Mouse (Mus musculus) lung, postnatal 4 days (tissue): ENCODE data around the gene Tmem59l.

Experiments
- DNase-seq, 2 experiments: peaks; one replicate each; pipeline ENCODE4 v3.0.0; 2021

The Tmem59l gene

DNA sequence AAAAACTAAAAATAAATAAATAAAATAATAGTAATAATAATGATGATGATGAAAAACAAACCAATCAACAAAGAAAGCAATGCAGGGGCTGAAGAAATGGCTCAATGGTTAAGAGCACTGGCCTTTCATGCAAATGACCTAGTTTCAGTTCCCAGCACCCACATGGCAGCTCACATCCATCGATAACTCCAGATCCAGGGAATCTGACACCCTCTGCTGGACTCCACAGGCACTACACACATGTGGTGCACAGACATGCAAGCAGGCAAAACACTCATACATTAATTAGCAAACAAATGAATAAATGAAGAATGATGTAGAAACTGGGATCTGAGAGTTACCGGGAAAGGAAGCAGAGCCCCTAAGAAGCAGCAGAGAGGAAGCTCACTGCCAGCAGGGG, 27.5 kb downstream of the Tmem59l start:
- no peak for DNase-seq

DNA sequence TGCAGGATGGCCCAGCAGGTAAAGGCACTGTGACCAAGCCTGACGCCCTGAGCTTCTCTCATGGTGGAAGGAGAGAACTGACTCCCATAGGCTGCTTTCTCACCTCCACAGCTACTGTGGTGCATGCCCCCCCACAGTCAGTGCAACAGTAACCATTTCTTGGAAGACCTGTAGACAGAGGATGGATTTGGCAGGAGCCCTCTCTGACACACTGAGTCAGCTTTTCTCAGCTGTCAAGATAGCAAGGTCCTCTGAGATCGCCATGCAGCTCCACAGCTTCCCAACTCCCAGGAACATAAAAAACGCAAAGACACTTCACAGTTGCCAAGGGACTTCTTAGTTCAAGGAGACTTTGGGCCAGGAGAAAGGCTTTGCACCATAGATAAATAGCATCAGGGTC, 28.7 kb downstream of the Tmem59l start:
- DNase-seq, result no peak

DNA sequence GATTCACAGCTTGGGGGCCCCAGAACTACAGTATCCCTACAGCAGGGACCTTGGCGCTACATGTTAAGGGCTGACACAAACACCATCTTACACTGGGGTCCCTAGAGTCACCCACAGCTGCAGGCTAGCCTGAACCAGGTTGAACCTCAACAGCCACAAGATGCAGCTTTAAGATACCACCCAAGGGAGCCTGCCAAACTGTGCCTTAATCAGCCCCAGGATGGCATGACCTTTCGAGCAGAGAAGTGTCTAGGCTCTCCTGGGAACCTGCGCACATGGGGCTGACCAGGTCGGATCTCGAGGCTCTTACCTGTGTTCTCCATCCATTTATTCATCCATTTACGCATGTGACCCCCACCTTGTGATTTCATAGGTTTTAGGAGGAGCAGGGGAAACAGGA, 29.3 kb downstream of the Tmem59l start:
- DNase-seq, result no peak

DNA sequence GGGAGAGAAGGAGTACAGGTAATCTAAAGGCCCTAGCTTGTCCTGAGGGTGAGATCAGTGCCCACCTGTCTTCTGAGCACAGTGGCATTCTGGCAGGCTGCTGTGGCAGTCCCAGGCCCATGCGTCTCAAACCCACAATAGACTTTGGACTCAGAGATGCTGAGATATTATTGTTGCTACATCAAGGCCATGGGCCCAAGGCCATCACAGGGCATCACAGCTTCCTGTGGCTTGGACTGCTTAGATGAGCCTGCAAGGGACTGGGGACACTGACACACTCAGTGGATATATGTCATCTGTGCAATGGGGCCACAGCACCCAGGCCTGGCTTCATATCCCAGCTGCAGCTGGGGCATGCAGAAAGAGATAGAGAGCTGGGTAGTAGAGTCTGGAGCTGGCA, 30.2 kb downstream of the Tmem59l start:
- DNase-seq, result no peak

DNA sequence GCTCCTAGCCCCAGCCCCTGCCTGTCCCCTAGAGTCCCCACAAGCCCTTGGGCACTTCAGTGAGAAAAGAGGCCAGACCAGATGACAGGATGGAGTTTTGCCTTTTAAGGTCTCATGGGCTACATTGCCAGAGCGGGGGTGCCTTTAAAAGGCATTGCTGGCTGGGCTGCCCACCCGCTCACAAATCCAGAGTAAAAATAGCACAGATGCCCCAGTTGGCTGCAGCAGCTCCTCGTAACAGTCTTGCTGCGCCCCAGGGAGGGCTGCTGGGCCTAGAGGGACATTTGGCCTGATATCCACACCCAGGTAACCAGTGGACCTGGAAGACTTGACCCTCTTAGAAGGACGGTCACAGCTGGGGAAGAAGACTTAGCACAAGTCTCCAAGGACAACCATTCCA, 33.3 kb downstream of the Tmem59l start:
- DNase-seq, result peak in 1 of 2 experiments; percentile 23

DNA sequence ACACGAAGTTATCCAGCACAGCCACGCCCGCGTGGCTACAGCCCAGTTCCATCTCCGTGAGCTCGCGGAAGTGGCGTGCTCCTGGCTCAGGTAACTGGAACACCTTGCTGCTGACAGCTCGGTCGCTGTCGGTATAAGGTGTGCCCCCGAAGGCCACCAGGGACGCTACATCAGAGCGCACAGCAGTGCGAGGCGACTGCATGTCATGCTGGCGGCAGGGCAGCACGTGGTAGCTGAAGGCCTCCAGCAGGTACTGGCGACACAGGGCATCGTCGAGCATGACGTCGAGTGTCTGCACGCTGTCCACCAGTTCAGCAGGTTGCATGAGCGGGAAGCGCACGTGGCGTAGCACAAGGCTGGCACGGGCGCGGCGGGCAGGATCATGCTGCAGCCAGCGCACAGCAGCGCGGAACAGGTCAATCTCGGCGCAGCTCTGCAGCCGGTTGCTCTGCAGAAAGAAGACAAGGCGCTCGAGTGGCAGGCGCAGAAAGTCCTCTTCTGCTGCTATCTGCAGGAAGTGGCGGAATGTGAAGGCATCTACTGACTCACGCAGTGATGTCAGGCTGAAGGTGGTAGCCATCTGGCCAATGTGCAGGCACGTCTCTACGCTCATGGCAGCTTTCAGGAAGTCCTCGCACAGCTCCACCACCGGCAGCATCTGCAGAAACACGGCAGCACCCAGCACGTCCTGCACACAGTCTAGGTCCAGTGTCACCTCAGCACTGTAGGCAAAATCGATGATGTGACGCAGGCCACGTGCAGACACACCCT, 34.8 kb downstream of the Tmem59l start:
- peak in 1 of 2 experiments; percentile 26 for DNase-seq

DNA sequence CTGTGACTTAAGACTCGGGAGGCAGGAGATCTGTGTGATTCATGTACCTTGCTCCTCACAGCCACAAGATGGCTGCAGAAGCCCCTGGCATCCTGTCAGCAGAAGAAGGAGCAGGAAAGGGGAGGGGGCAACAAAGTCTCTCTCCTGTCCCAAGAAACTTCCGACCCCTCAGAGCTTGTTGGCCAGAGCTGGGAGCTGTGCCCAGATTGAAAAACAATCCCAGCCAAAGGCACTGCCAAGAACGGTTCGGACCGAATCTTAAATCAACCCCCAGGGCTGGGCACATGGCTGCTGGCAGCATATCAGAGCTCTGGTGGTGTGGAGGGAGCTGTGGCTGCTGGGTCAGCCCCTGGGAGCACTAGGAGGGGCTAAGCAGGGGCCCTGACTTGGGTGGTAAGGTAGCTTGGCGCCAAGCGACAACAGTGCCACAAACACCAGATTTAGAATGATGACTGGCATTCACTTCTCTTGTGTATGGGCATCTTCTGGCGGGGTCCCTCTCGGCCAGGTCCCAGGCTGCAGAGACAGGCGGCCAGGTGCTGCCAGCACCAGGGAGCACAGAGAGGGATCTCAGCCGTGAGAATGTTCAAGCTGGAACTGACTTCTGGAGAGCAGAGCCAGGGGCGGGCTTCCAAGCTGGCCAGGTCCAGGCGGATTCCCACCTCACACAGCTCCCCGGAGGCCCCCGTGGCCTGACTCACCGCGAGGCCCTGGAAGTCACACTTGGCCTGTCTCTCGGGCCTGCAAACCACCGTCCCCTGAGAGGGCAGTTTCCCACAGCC, 39.3 kb downstream of the Tmem59l start:
- DNase-seq, result peak in 1 of 2 experiments; percentile 54

DNA sequence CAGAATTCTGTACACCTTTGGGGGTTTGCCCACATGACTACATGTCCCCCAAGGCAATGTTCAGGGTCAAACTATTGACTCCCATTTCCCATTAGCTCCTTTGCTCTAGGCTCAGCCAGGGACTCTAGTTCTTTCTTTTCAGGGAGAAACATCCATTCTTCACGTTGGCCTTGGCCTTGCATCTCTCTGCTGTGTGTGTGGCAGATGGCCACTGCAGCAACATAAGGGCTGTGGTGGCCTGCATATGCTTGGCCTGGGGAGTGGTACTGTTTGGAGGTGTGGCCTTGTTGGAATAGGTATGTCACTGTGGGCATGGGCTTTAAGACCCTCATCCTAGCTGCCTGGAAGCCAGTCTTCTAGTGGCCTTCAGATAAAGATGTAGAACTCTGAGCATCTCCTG, 41.2 kb downstream of the Tmem59l start:
- no peak for DNase-seq

DNA sequence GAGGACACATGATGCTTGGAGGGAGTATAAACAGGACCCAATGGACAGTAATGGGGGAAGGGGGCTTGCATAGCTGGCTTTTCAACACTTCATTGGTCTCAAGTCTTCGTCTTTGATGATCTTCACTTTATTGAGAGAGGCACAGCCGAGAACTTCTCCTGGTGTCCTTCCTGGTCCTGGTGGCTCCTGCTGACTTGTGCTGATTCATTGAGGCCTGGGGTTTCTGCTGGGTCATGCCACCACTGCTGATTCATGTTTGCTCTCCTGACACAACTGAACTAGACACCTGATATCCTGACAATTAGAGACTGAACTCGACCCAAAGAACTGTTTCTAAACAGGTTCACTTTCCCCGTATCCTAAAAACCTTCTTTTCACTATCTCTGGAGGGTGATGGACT, 43.8 kb downstream of the Tmem59l start:
- DNase-seq, result no peak

DNA sequence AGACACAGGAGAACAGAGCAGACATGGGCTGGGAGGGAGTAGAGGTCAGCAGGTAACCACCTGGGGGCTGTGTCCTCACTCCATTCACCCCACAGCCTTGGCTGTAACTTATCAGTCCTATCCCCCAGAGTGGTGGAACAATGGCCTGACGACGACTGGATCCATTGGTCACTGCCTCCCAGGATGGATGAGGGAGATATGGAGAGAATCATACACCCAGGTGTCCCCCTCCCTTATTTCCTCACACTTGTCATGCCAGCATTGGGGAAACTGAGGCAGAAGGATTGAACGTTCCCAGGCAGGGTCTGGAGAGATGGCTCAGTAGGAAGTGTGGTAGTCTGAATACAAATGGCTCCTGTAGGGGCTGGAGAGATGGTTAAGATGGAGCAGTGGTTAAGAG, 45.6 kb downstream of the Tmem59l start:
- no peak for DNase-seq

DNA sequence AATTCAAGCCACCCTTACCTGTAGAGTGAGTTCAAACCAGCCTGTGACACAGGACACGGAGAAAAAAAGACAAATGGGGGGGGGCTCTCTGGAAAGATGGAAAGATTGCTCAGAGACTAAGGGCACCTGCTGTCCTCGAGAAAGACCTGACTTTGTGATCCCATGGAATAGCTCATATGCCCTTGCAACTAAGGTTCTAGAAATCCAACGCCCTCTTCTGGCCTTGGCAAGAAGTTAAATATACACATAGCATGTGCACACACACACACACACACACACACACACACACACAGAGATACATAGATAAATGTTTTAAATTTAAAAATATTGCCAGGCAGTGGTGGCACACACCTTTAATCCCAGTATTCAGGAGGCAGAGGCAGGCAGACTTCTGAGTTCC, 46.9 kb downstream of the Tmem59l start:
- no peak for DNase-seq

DNA sequence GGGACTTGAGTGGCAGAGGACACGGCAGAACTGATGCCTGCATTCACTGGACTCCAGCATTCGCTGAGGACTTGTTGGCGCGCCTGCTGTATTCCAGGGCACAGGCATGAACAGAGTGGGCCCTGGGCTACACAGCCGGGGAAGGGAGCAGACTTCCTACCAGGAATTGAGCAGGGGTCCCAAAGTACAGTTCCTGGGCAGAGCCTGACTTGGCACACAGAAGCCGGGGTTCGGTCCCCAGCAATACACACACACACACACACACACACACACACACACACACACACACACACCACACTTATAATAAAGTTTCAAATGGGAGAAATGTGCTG, 47.3 kb downstream of the Tmem59l start:
- DNase-seq, result no peak

DNA sequence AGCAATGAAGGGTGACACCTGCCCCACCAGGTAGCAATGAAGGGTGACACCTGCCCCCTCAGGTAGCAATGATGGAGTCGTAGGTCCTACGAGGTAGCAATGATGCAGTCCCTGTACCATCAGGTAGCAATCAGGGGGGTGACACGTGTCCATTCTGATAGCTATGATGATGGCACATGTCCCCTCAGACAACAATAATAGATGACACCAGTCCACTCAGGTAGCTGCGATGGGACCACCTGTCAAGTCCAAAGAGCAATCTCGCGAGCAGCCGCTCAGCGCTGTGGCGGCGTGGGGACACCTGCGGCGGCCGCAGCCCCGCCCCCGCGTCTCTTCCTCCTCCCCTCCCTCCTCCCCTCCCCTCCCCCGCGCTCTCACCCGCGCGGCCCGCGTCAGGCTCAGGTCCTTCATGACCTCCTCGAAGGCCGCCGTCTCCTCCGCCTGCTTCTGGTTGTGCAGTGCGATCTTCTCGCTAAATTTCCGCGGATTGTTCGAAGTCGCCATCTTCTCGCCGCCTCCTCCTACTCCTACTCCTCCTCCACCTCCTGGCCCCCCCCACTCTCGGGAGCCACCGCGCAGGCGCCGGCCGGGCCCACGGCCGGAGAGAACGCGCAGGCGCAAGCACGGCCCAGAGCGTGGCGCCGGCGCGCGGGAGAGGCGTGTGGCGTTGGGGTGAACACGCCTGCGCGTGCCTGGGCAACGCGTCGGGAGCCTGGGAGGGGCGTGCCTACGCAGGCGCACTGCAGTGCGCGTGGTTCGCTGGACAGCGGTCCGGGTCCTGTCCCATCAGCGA, 47.9 kb downstream of the Tmem59l start, which contains the start of gene Crtc1:
Gene Crtc1, minus strand, starts transcription at position 525 of the 793 bp plus-strand sequence.
- peak; percentile 98 to 99 for DNase-seq

DNA sequence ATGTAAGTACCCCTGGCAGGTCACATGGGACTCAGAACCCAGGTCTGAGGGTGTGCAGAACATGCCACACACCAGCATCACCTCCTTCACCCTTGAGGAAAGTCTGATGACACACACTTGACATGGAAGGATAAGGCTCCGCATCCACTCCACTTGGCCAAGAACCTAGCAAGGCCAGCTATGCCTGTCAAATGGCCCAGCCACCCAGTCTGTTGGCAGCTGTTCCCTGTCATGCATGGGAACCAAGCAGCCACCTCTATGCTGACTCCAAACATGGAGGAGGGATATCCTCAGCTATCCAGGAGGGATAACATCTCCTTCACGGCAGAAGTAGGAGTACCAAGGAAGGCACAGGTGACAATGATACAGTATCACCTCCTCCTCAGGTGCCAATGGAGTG, 48.7 kb downstream of the Tmem59l start:
- no peak for DNase-seq

DNA sequence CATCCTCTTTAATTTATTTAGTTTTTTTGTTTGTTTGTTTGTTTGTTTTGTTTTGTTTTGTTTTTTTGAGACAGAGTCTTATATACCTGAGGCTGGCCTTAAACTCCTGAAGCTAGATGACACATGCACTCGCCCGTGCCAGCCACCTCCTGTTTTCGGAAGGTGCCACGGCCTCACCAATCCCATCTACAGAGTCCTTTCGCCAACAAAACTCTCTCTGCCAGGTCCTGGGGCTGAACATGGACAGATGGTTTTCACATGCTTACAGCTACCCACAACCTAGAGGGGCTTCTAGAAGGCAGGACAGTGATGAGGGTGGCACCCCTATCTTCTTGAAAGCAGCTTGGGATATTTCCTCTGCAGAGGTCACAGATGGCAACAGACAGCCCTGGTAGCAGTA, 52.0 kb downstream of the Tmem59l start:
- no peak for DNase-seq
